Mouse (Mus musculus): ENCODE results near the gene Vmn1r129. TPM values are rescaled to one million over a fixed set of nuclear protein-coding genes. Genes with fewer than 3 reads are reported as not detected.
"Not testable (repeated sequence)": the region's sequence is repeated elsewhere in the genome, so short reads cannot be mapped to it uniquely, and the experiment has no call there.

Vmn1r129 gene
- not detected in 2 replicates for polyA plus RNA-seq (2015; fragmentation: Nextera tagmentation; extraction: Ambion mirVana)

DNA sequence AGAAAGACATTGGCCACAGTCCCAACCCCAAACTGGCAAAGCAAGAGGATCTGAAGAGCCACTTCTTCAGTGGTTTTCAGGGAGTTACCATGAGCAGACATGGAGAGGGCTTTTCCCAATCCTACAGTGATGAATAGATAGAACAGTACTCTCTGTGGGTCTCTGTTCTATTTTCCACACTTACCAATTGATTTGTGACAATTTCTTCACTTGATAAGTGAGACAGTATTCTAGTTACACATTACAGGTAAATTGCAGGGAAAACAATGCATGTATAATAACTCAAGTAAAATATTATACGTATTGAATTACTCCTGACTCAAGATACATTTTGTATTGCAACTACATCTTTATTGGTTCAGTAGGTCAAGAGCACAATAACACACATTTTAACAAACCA is at the start of gene Vmn1r129:
Vmn1r129 (minus strand) TSS at position 101 of the 400 bp plus-strand sequence.
- H3K4me3 ChIP-seq; ATAC-seq (replicated peaks); H3K36me3 ChIP-seq; H3K27ac ChIP-seq (replicated peaks); H3K4me1 ChIP-seq; H3K9ac ChIP-seq (replicated peaks); H3K27me3 ChIP-seq; H3K4me2 ChIP-seq (replicated peaks); H3K9me3 ChIP-seq: not testable (repeated sequence)
- WGBS: no CpG with 5 or more reads among the region's 1 CpGs

GRCm38 (mm10) chr7:21349073-21349472 is 12.0 kb downstream of the Vmn1r129 start, which contains the start of gene Vmn1r128:
TSS of gene Vmn1r128 (plus strand) at chr7:21349373.
- not testable (repeated sequence) for H3K4me2 ChIP-seq (replicated peaks); ATAC-seq (replicated peaks); H3K27me3 ChIP-seq; H3K4me1 ChIP-seq; H3K9ac ChIP-seq (replicated peaks); H3K4me3 ChIP-seq; H3K9me3 ChIP-seq; H3K36me3 ChIP-seq; H3K27ac ChIP-seq (replicated peaks)
- WGBS: 71% methylated on average over 1 of the region's 1 CpGs

GRCm38 (mm10) chr7:21319761-21320160 is 41.3 kb downstream of the Vmn1r129 start, which contains the start of gene Vmn1r127:
TSS of gene Vmn1r127 (minus strand) at chr7:21319861.
- H3K9me3 ChIP-seq; H3K4me3 ChIP-seq; H3K9ac ChIP-seq (replicated peaks); H3K27ac ChIP-seq (replicated peaks); H3K4me1 ChIP-seq; ATAC-seq (replicated peaks); H3K4me2 ChIP-seq (replicated peaks); H3K36me3 ChIP-seq; H3K27me3 ChIP-seq: not testable (repeated sequence)
- whole genome bisulfite sequencing: no CpG with 5 or more reads among the region's 3 CpGs

Other genes with a start within 250 kb of the Vmn1r129 start
- not detected in 2 replicates for gene Vmn1r122, start 227.2 kb downstream of the Vmn1r129 start, polyA plus RNA-seq (2015; fragmentation: Nextera tagmentation; extraction: Ambion mirVana)
- not detected in 2 replicates for gene Vmn1r123, start 199.1 kb downstream of the Vmn1r129 start, polyA plus RNA-seq (2015; fragmentation: Nextera tagmentation; extraction: Ambion mirVana)
- not detected in 2 replicates for gene Gm5157, start 170.9 kb downstream of the Vmn1r129 start, polyA plus RNA-seq (2015; fragmentation: Nextera tagmentation; extraction: Ambion mirVana)
- gene Vmn1r124, start 100.7 kb downstream of the Vmn1r129 start, polyA plus RNA-seq (2015; fragmentation: Nextera tagmentation; extraction: Ambion mirVana): not detected in 2 replicates
- not detected in 2 replicates for gene Vmn1r125, start 89.1 kb downstream of the Vmn1r129 start, polyA plus RNA-seq (2015; fragmentation: Nextera tagmentation; extraction: Ambion mirVana)
- not detected in 2 replicates for gene Vmn1r126, start 59.8 kb downstream of the Vmn1r129 start, polyA plus RNA-seq (2015; fragmentation: Nextera tagmentation; extraction: Ambion mirVana)
- not detected in 2 replicates for gene Vmn1r127, start 41.4 kb downstream of the Vmn1r129 start, polyA plus RNA-seq (2015; fragmentation: Nextera tagmentation; extraction: Ambion mirVana)
- gene Vmn1r128, start 11.9 kb downstream of the Vmn1r129 start, polyA plus RNA-seq (2015; fragmentation: Nextera tagmentation; extraction: Ambion mirVana): not detected in 2 replicates
- not detected in 2 replicates for gene Gm6882, start 71.5 kb upstream of the Vmn1r129 start, polyA plus RNA-seq (2015; fragmentation: Nextera tagmentation; extraction: Ambion mirVana)
- gene Vmn1r130, start 150.5 kb upstream of the Vmn1r129 start, polyA plus RNA-seq (2015; fragmentation: Nextera tagmentation; extraction: Ambion mirVana): not detected in 2 replicates
- gene Vmn1r131, start 184.8 kb upstream of the Vmn1r129 start, polyA plus RNA-seq (2015; fragmentation: Nextera tagmentation; extraction: Ambion mirVana): not detected in 2 replicates

Data from forebrain, embryonic 15.5 days (tissue).